Mouse (Mus musculus) small intestine, adult 2 months (tissue): Measurements from ENCODE around the gene Slc25a25. TPM values are rescaled to one million over a fixed set of nuclear protein-coding genes. Genes with fewer than 3 reads are reported as not detected.

Experiments
- H3K27ac ChIP-seq: fragments of 200-500 bp; 2 replicates; pipeline ENCODE4 v1.5.1; 2012; ENCODE audit warnings: low read depth, low read length, control low read depth, inconsistent platforms; ENCODE audit not compliant: insufficient read depth
- H3K27me3 ChIP-seq: fragments of 200-500 bp; 2 replicates; pipeline ENCODE4 v1.6.1; 2012; ENCODE audit warnings: mild to moderate bottlenecking, moderate library complexity, low read length, inconsistent platforms; ENCODE audit not compliant: control insufficient read depth, insufficient read depth
- H3K36me3 ChIP-seq: fragments of 200-500 bp; 2 replicates; pipeline ENCODE4 v1.6.1; 2012; ENCODE audit warnings: mild to moderate bottlenecking, low read length, control low read depth, inconsistent platforms; ENCODE audit not compliant: control insufficient read depth, insufficient read depth
- H3K4me1 ChIP-seq: fragments of 200-500 bp; 2 replicates; pipeline ENCODE4 v1.6.1; 2012; ENCODE audit warnings: low read length, inconsistent platforms, mixed read lengths; ENCODE audit not compliant: control insufficient read depth, insufficient read depth, insufficient read length
- H3K4me3 ChIP-seq: fragments of 200-500 bp; 2 replicates; pipeline ENCODE4 v1.5.1; 2012; ENCODE audit warnings: low read depth, mild to moderate bottlenecking, control low read depth, inconsistent platforms, low read length, moderate library complexity
- CTCF ChIP-seq: fragments of 200-500 bp; IDR thresholded peaks from 2 replicates; pipeline ENCODE4 v1.5.1; 2012; ENCODE audit warnings: low read depth, mild to moderate bottlenecking, control low read depth, inconsistent platforms, low read length, moderate library complexity, mixed read lengths; ENCODE audit not compliant: insufficient replicate concordance, insufficient read length; ENCODE audit errors: extremely low read depth
- POLR2A ChIP-seq: fragments of 200-500 bp; IDR thresholded peaks from 2 replicates; pipeline ENCODE4 v1.6.1; 2012; ENCODE audit warnings: low read depth, mild to moderate bottlenecking, control low read depth, inconsistent platforms, low read length, moderate library complexity
- WGBS: fragments of 180-500 bp; shearing (Covaris S2); methylation state at CpG from one replicate; pipeline ENCODE4 v1.1.7; 2018; 5-methylcytosine and 5-hydroxymethylcytosine counted together
- polyA plus RNA-seq: library from polyadenylated mRNA; depleted of rRNA; stranded (reverse); fragments of >200 nt; gene quantifications from 2 replicates; pipeline ENCODE4 v1.2.3, GENCODE M21; 2012

Slc25a25 gene
- polyA plus RNA-seq, 1 experiment, result 27.0 TPM

DNA sequence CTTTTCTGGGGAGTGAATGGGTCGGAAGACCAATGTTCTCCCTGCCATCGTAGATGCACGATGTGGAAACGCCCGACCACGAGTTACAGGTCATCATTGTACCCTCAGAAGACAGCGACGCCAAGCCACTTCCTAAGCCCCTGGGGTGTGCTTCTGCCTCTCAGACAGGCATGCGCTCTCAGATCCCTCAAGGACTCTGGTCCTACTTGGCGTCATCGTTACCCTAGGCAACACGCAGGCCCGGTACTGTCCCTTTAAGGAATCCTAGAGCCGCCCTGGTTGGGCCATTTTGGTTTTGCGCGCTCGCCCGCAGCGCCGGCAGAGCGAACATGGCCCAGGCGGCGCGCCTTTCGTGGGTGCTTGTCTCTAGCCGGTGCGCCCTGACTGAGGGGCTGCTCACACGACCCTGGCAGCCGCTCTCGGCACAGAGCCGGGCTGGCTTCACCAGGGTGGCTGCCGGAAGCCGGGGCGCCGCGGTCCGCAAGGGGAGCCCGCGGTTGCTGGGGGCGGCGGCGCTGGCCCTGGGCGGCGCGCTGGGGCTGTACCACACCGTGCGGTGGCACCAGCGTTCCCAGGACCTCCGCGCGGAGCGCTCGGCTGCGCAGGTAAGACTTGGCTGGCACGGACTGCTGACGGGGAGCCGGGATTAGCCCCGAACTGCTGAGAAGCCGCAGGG, 55.2 kb downstream of the Slc25a25 start:
- Histone ChIP-seq H3K4me3 (peak overlapping the region; percentile 90), H3K36me3 (peaks cover 9% of the 10 kb centered on the region), H3K27me3 (no peaks in the 10 kb centered on the region), H3K4me1 (peaks cover 8% of the 10 kb centered on the region; the same call in 1 of the 2 replicates), H3K27ac (peak overlapping the region; percentile 92)
- TF ChIP-seq POLR2A (peak; percentile 15), CTCF (no peak)
- WGBS, result under 1% methylated on average over 59 of the region's 59 CpGs

DNA sequence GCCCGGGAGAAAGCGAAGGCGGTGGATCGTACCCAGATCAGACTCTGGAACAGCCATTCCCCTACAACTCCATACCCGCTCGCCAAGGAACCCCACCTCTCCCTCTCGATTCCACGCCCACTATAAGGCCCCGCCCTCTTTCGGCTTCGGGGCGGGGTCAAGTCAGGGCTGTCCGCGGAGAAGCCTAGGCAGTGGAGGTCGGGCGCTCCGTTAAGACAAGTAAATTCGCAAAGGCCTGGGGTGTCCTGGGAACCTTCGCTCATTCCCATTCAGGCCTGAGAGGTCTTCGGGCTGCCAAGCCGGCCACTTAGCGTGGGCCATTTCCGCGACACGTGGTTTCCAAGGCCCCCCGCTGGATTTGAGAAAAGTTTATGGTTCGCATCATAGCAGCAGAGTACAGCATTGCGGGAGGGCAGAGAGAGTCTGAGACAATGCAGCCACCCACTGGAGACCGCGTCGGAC, 55.7 kb downstream of the Slc25a25 start, which contains the start of gene Ptges2:
Gene Ptges2, plus strand, starts transcription at position 413 of the 462 bp plus-strand sequence.
- peaks cover 3% of the 10 kb centered on the region; the same call in 1 of the 2 replicates for H3K36me3 ChIP-seq
- TF ChIP-seq CTCF (0 out of 2 replicates have a peak, but pooled peaks have one; percentile 14), POLR2A (peak; percentile 48; the same call in 1 of the 2 replicates)
- H3K4me1 ChIP-seq, result peaks cover 8% of the 10 kb centered on the region; the same call in 1 of the 2 replicates
- H3K27me3 ChIP-seq, result no peaks in the 10 kb centered on the region
- under 1% methylated on average over 31 of the region's 31 CpGs for WGBS
- H3K4me3 ChIP-seq, result peak within 1 kb of the TSS; percentile 90
- peak within 1 kb of the TSS; percentile 92 for H3K27ac ChIP-seq

DNA sequence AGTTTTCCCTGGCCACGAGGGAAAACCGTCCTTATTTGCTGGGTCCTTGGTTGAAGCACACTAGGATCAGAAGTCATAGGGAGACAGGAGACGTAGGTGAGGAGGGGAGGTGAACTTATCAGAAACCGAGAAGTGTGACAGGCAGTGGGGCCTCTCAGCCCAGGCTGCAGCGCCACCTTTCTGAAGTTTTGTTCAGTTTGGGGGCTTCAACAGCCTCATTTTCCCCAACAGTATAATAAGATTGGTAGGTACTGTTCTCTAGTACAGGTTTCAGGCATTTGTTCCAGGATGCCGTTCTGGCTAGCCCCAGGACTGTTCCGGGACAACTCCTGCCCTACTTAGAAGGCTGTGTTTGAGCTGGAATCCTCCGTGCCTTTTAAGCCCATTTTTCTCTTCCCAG, 56.3 kb downstream of the Slc25a25 start:
- H3K4me3 ChIP-seq, result peak overlapping the region; percentile 90
- H3K27me3 ChIP-seq, result no peaks in the 10 kb centered on the region
- peaks cover 8% of the 10 kb centered on the region; the same call in 1 of the 2 replicates for H3K4me1 ChIP-seq
- TF ChIP-seq CTCF, result peak; percentile 45; the same call in 1 of the 2 replicates
- no peak for TF ChIP-seq POLR2A
- 2% methylated on average over 8 of the region's 8 CpGs for WGBS
- peak overlapping the region; percentile 92 for H3K27ac ChIP-seq
- 0 out of 2 replicates have a peak, but pooled peaks cover 1% of the 10 kb centered on the region for H3K36me3 ChIP-seq

DNA sequence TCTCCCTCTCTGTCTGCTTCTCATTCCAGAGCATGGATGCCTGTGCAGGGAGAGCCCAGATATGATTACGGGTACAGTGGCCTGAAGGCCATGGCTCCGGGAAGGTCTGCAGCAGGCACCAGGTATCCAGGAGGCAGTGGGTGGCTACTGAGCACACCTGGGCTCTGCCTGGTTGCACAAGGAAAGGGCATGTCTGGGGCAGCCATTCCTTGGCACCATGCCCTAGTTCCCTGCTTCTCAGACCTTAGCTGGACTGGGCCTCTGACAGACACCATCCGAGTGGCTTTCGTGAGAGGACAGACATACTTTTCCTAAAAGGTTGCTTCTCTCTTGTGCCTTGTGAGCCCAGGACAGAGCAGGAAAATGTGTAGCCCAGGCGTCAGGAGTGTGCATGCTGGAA, 59.2 kb downstream of the Slc25a25 start:
- Histone ChIP-seq H3K36me3 (no peaks in the 10 kb centered on the region), H3K27ac (no peak overlapping the region), H3K27me3 (no peaks in the 10 kb centered on the region), H3K4me3 (no peak overlapping the region), H3K4me1 (peaks cover 2% of the 10 kb centered on the region; the same call in 1 of the 2 replicates)
- WGBS, result 69% methylated on average over 5 of the region's 5 CpGs
- no peak for TF ChIP-seq CTCF
- TF ChIP-seq POLR2A, result no peak

DNA sequence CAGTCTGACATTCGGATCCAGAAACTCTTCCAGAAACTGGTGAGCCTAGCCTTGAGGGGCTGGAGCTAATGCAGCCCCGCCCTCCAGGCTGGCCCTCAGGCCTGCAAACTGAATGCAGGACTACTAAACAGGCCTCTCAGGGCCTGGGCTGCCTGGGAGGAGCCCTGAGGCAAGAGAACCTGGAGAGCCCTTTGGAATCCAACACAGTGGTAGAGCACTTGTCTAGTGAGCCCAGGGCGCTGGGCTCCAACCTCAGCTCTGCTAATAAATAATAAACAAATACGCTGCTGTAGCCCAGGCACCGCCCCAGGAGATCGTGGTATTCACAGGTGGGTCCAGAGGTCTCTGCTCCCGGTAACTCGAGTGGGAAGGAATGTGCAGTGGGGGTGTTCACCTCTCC, 60.4 kb downstream of the Slc25a25 start:
- Histone ChIP-seq H3K27ac (no peak overlapping the region), H3K36me3 (no peaks in the 10 kb centered on the region), H3K4me3 (no peak overlapping the region), H3K27me3 (no peaks in the 10 kb centered on the region), H3K4me1 (peaks cover 2% of the 10 kb centered on the region; the same call in 1 of the 2 replicates)
- TF ChIP-seq POLR2A (no peak), CTCF (no peak)
- WGBS, result 77% methylated on average over 8 of the region's 8 CpGs

DNA sequence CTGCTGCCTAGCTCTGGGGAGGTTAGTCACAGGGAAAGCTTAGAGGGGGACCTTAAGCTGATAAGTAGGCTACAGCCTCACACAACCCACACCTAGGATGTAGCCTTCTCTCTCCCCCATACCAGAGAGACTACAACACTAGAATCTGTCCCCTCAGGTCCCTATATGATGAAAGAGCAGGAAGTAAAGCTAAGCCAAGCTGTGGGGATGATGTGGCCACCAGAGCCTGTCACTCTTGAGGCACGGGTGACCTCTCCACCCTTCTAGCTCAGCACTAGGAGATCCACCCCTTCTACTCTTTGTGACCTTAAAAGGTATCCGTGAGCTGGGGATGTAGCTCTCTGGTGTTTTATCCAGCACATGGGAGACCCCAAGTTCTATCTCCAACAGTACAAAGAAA, 62.1 kb downstream of the Slc25a25 start:
- TF ChIP-seq CTCF (no peak), POLR2A (no peak)
- WGBS, result 77% methylated on average over 2 of the region's 2 CpGs
- H3K4me3 ChIP-seq, result no peak overlapping the region
- no peak overlapping the region for H3K27ac ChIP-seq
- no peaks in the 10 kb centered on the region for H3K27me3 ChIP-seq
- H3K4me1 ChIP-seq, result 0 out of 2 replicates have a peak, but pooled peaks cover 2% of the 10 kb centered on the region
- H3K36me3 ChIP-seq, result no peaks in the 10 kb centered on the region

DNA sequence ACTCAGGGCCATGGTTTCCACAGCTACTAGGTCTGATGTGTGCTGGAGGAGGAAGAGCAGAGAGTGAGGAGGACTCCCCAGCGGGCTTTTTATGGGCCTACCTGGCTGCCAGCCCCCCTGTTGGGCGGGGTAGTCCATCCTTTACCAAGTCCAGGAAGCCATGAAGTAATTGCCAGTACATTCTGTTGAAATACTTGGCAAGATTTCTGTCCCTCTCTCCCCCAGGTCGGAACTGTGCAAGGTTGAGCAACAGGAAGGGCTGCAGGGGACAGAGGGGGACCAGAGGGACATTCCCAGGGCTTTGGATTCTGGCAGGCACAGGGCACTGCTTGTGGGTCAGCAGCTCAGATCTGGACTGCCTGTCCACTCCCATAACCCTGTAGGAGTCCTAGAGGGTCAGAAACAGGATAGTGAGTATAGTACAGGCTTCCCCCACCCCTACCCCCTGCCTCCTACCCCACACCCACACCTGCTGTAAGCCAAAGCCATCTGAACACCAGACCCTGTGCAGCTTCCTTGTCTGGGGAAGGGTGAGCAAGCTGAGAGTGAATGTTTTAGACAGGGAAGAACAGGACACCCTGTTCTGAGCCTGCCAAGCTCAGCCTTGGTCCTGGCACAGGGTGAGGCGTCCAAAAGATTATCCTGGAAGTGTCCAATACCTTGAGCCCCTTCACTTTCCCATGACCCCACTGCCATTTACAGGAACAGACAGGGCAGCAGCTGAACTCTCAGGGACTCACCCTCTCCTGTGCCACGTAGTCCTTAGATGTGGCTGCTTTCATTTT, 63.3 kb downstream of the Slc25a25 start, which contains the start of gene Lcn2:
Gene Lcn2, minus strand, starts transcription at position 547 of the 785 bp plus-strand sequence.
- no peak within 1 kb of the TSS; the same call in 1 of the 2 replicates for H3K4me3 ChIP-seq
- TF ChIP-seq CTCF (no peak), POLR2A (no peak)
- no peaks in the 10 kb centered on the region for H3K36me3 ChIP-seq
- 0 out of 2 replicates have a peak, but pooled peaks cover 2% of the 10 kb centered on the region for H3K4me1 ChIP-seq
- no peak within 1 kb of the TSS for H3K27ac ChIP-seq
- no peaks in the 10 kb centered on the region for H3K27me3 ChIP-seq
- WGBS, result 39% methylated on average over 5 of the region's 5 CpGs
